In genomic region chr3:134588630-134589029, GRCm38 (mm10) we compare ENCODE assay signal across 25 mouse cellular contexts.
DNase-seq lines count a peak whose midpoint lies in the region; ATAC-seq and TF ChIP-seq lines count a peak whose summit lies in the region.
"Had no signal": no experiment of that assay in that cellular context is flagged by ENCODE, and none has a peak within 500 bp of the region (broad histone marks: within the 10 kb centered on the region; RNA-seq: fewer than 3 reads in every experiment).

No protein-coding gene starts in this region.

- no peaks in the 10 kb centered on the region for H3K4me1 ChIP-seq in hindbrain, embryonic 16.5 days (ENCODE audit: control insufficient read depth, insufficient read depth, low read depth, low read length)
- H3K4me1 ChIP-seq in hindbrain, embryonic 13.5 days (replicated peaks): no peaks in the 10 kb centered on the region
- no peaks in the 10 kb centered on the region for H3K4me1 ChIP-seq in midbrain, postnatal 0 days (ENCODE audit: insufficient read depth, low read length)
- H3K4me1 ChIP-seq in midbrain, embryonic 13.5 days (replicated peaks): no peaks in the 10 kb centered on the region; the same call in 1 of the 2 replicates
- H3K4me1 ChIP-seq: embryonic facial prominence, embryonic 10.5 days; embryonic facial prominence, embryonic 13.5 days; forebrain, embryonic 15.5 days; heart, embryonic 10.5 days; heart, embryonic 13.5 days; hindbrain, embryonic 12.5 days had no signal

- no peak for TF ChIP-seq CTCF in midbrain, postnatal 0 days (IDR thresholded peaks at IDR 0.05)
- no peak for TF ChIP-seq CTCF in brain, embryonic 14.5 days (IDR thresholded peaks at IDR 0.05; ENCODE audit: borderline replicate concordance, extremely low read depth, insufficient read depth, insufficient read length)

- H3K27me3 ChIP-seq in hindbrain, embryonic 16.5 days (replicated peaks; ENCODE audit: control insufficient read depth, insufficient read depth, low read length): no peaks in the 10 kb centered on the region
- H3K27me3 ChIP-seq in hindbrain, embryonic 13.5 days: no peaks in the 10 kb centered on the region
- no peaks in the 10 kb centered on the region for H3K27me3 ChIP-seq in midbrain, postnatal 0 days (ENCODE audit: insufficient read depth, low read length)
- H3K27me3 ChIP-seq in midbrain, embryonic 13.5 days: no peaks in the 10 kb centered on the region
- H3K27me3 ChIP-seq: embryonic facial prominence, embryonic 13.5 days; forebrain, embryonic 15.5 days; heart, embryonic 13.5 days; hindbrain, embryonic 12.5 days had no signal

- H3K36me3 ChIP-seq in hindbrain, embryonic 16.5 days (ENCODE audit: control insufficient read depth, insufficient read depth, low read length): no peaks in the 10 kb centered on the region
- no peaks in the 10 kb centered on the region for H3K36me3 ChIP-seq in hindbrain, embryonic 13.5 days
- no peaks in the 10 kb centered on the region for H3K36me3 ChIP-seq in midbrain, postnatal 0 days (ENCODE audit: insufficient read depth, low read length)
- H3K36me3 ChIP-seq in midbrain, embryonic 13.5 days: no peaks in the 10 kb centered on the region
- H3K36me3 ChIP-seq: embryonic facial prominence, embryonic 10.5 days; embryonic facial prominence, embryonic 13.5 days; forebrain, embryonic 15.5 days; heart, embryonic 10.5 days; heart, embryonic 13.5 days; hindbrain, embryonic 12.5 days had no signal

- H3K4me2 ChIP-seq in hindbrain, embryonic 16.5 days (ENCODE audit: low read length): no peak overlapping the region
- H3K4me2 ChIP-seq in hindbrain, embryonic 13.5 days: no peak overlapping the region
- no peak overlapping the region for H3K4me2 ChIP-seq in midbrain, postnatal 0 days (ENCODE audit: low read depth, low read length, poor library complexity, severe bottlenecking)
- no peak overlapping the region for H3K4me2 ChIP-seq in midbrain, embryonic 13.5 days (replicated peaks)
- H3K4me2 ChIP-seq: embryonic facial prominence, embryonic 13.5 days; forebrain, embryonic 15.5 days; heart, embryonic 13.5 days; hindbrain, embryonic 12.5 days had no signal

- H3K4me3 ChIP-seq in hindbrain, embryonic 16.5 days (ENCODE audit: low read length): no peak overlapping the region
- H3K4me3 ChIP-seq in hindbrain, embryonic 13.5 days: no peak overlapping the region
- no peak overlapping the region for H3K4me3 ChIP-seq in midbrain, postnatal 0 days (ENCODE audit: low read depth, low read length)
- no peak overlapping the region for H3K4me3 ChIP-seq in midbrain, embryonic 13.5 days (replicated peaks)
- H3K4me3 ChIP-seq: embryonic facial prominence, embryonic 10.5 days; embryonic facial prominence, embryonic 13.5 days; erythroblast, embryonic 14.5 days; forebrain, embryonic 15.5 days; heart, adult 2 months; heart, embryonic 10.5 days; heart, embryonic 13.5 days; hindbrain, embryonic 12.5 days had no signal

- intact Hi-C loops in left cerebral cortex, postnatal 10 days (cut with DNase I): no loop called here

- peak; percentile 69; the same call in 1 of the 2 replicates for ATAC-seq in hindbrain, embryonic 16.5 days
- no peak for ATAC-seq in hindbrain, embryonic 13.5 days (ENCODE audit: low FRiP score)
- ATAC-seq in midbrain, postnatal 0 days (ENCODE audit: low FRiP score): no peak
- ATAC-seq in midbrain, embryonic 13.5 days: no peak
- ATAC-seq: CD4-positive, CD25-positive, alpha-beta regulatory T cell, adult 4 months; forebrain, embryonic 15.5 days had no signal

- no peak overlapping the region for H3K9ac ChIP-seq in hindbrain, embryonic 16.5 days (ENCODE audit: low read depth, low read length)
- no peak overlapping the region for H3K9ac ChIP-seq in hindbrain, embryonic 13.5 days
- no peak overlapping the region for H3K9ac ChIP-seq in midbrain, postnatal 0 days (replicated peaks; ENCODE audit: low read length, poor library complexity, severe bottlenecking)
- H3K9ac ChIP-seq in midbrain, embryonic 13.5 days (replicated peaks): no peak overlapping the region
- H3K9ac ChIP-seq: embryonic facial prominence, embryonic 13.5 days; forebrain, embryonic 15.5 days; heart, embryonic 13.5 days; hindbrain, embryonic 12.5 days had no signal

- WGBS in hindbrain, embryonic 16.5 days: 23% methylated on average over 2 of the region's 2 CpGs
- WGBS in hindbrain, embryonic 13.5 days: 7% methylated on average over 2 of the region's 2 CpGs
- WGBS in midbrain, postnatal 0 days: 31% methylated on average over 2 of the region's 2 CpGs
- 22% methylated on average over 2 of the region's 2 CpGs for WGBS in midbrain, embryonic 13.5 days

- H3K27ac ChIP-seq in hindbrain, embryonic 16.5 days (ENCODE audit: low read depth, low read length): no peak overlapping the region
- no peak overlapping the region for H3K27ac ChIP-seq in hindbrain, embryonic 13.5 days
- H3K27ac ChIP-seq in midbrain, postnatal 0 days (ENCODE audit: low read depth, low read length): no peak overlapping the region
- no peak overlapping the region for H3K27ac ChIP-seq in midbrain, embryonic 13.5 days
- H3K27ac ChIP-seq: embryonic facial prominence, embryonic 10.5 days; embryonic facial prominence, embryonic 13.5 days; forebrain, embryonic 15.5 days; heart, adult 2 months; heart, embryonic 10.5 days; heart, embryonic 13.5 days; hindbrain, embryonic 12.5 days had no signal

- no peaks in the 10 kb centered on the region; the same call in 1 of the 2 replicates for H3K9me3 ChIP-seq in hindbrain, embryonic 16.5 days (ENCODE audit: control insufficient read depth, low read length)
- no peaks in the 10 kb centered on the region for H3K9me3 ChIP-seq in hindbrain, embryonic 13.5 days
- no peaks in the 10 kb centered on the region for H3K9me3 ChIP-seq in midbrain, postnatal 0 days (ENCODE audit: low read length)
- H3K9me3 ChIP-seq in midbrain, embryonic 13.5 days: no peaks in the 10 kb centered on the region
- H3K9me3 ChIP-seq: embryonic facial prominence, embryonic 10.5 days; embryonic facial prominence, embryonic 13.5 days; forebrain, embryonic 15.5 days; heart, embryonic 10.5 days; heart, embryonic 13.5 days; hindbrain, embryonic 12.5 days had no signal

- no peak for TF ChIP-seq POLR2A in brain, embryonic 14.5 days (IDR thresholded peaks at IDR 0.05; ENCODE audit: borderline replicate concordance, extremely low read depth, insufficient read depth, insufficient read length, poor library complexity, severe bottlenecking)

- peak; percentile 33 for DNase-seq in midbrain, postnatal 0 days (ENCODE audit: low spot score)
- DNase-seq in brain, embryonic 14.5 days (ENCODE audit: low read depth): peak; percentile 58
- no peak for DNase-seq in left cerebral cortex, postnatal 10 days (ENCODE audit: extremely low spot score in 1 of 2, low spot score in 2 of 2)
- DNase-seq: adrenal gland, adult 2 months; adrenal gland, postnatal 14 days; cerebellum, adult 11-12 months; cerebellum, adult 8-10 months; cerebellum, postnatal 36 days; embryo, embryonic 11 days; gastrocnemius, postnatal 10 days; gastrocnemius, postnatal 36 days; heart, adult 2 months; heart, postnatal 14 days; heart, postnatal 4 days had no signal

Comparison
In these comparisons a context has a peak if more than half of its experiments do, and no peak if none do; other contexts are left out.
1. DNase-seq: peak in midbrain, postnatal 0 days (single experiment) and brain, embryonic 14.5 days (single experiment); none in left cerebral cortex, postnatal 10 days (0 of 2).